Mouse (Mus musculus) G1E-ER4 (cell line): Measurements from ENCODE around the gene Serpinf1. TPM values are rescaled to one million over a fixed set of nuclear protein-coding genes. Genes with fewer than 3 reads are reported as not detected.

ENCODE experiments used
- GATA1 ChIP-seq: IDR thresholded peaks from one replicate; pipeline ENCODE4 v1.8.0; 2012; ENCODE audit warnings: low read length, inconsistent platforms
- polyA plus RNA-seq: library from polyadenylated mRNA; stranded (reverse); fragments of >175 nt; gene quantifications from 2 replicates; pipeline ENCODE4 v1.2.3, GENCODE M21; 2012

The Serpinf1 gene
- polyA plus RNA-seq, 1 experiment = not detected

DNA sequence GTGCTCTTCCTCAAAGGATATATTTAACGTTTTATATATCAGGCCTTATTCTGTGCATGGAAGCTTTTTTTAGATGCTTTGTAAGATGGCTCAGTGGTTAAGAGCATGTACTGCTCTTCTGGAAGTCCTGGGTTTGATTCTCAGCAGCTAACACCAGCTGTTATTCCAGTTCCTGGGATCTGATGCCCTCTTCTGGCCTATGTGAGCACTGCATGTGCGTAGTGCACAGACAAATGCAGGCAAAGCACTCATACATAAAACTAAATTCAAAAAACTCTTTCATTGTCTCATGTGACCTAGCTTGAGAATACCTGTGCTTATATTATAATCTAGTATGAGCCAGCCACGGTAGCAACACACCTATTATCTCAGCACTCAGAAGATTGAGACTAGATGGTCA is 15.6 kb downstream of the Serpinf1 start:
- no peak for TF ChIP-seq GATA1

DNA sequence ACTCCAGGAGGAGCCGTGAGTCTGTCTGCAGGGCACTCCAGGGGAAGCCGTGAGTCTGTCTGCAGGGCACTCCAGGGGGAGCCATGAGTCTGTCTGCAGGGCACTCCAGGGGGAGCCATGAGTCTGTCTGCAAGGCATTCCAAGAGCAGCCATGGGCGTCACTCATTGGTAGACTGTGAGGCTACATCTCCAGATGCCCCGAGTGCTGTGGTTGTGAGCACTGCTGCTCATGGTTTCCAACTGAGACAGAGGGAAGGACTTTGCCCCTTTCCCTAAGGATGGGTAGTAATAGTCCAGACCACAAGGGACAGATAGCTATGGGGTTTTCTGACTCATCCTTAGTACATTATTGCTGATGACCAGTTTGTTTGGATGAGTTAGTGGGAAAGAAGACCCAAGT is 16.4 kb downstream of the Serpinf1 start:
- TF ChIP-seq GATA1 = no peak

DNA sequence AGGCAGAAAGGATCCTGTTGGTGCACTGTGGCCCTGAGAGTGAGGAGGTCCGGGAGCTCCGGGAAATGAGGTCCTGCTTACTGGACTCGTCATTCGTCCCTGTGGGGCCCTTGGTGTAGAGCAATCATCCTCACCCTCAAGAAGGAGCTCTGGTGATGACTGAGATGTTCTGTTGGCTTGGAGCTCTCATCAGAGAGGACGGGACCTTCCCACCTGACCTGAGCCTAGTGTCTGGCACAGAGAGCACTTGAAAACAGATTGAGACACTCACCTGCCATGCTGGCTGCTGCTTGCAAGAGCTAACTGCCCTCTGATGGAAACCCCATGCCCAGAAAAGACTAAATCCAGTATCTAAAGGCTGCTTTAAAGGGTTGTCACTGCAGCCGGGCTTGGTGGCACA is 17.7 kb downstream of the Serpinf1 start:
- TF ChIP-seq GATA1 = no peak

DNA sequence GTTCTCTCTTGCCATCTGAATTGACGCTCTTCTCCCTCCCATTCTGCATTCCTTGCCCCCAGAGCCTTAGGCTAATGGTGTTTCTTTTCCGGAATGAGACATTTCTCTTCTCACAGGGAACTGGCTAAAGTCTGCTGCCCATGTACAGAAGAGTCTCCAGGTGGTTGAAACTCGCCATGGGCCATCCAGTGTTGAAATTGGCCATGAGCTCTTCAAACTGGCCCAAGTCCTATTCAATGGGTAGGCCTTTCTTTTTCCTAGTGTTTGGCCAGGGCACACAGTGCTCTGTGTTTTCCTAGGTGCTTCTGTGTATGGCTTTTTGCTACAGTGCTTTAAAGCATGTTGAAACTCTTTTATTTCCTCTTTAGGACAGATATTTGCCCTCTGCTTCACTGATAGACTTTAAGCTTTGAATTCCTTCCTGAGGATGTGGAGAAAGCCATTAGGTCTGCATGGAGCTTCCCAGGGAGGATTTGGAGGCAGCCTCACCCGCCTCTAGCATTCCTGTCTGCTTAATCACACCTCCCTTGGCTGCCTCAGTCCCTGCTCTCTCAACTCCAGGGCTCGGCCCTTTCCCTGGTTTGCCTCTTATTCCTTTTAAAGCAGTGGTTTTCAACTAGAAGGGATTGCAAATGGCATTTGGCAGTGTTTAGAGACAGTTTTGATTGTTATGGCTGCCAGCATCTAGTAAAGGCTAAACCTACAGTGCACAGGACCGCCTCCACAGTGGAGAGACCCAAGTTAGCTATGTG is 19.0 kb downstream of the Serpinf1 start:
- TF ChIP-seq GATA1 = no peak

DNA sequence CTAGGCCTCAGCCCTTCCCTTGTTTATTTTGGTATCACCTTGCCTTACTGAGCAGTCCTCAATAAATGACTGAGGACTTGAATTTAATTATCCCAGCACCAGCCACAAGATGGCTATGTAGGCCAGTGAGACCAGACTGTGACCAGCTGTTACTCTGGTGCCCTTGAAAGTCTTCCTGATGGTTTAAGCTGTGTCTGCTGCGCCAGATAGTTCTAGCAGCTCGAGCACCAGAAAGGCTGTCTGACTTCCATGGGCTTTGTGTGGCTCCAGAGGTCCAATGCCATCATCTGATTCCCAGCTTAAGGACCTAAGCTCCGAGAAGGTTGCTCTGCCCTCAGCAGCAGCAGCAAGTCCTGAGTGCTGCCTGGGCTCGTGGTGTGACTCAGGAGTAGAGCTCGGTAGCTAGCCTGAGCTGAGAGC is 20.2 kb downstream of the Serpinf1 start:
- TF ChIP-seq GATA1 = no peak

- no peak for TF ChIP-seq GATA1
These were observed 22.4 kb downstream of the Serpinf1 start for GRCm38 (mm10) chr11:75400099-75400498.

GRCm38 (mm10) chr11:75399411-75399841 is 23.1 kb downstream of the Serpinf1 start:
- no peak for TF ChIP-seq GATA1

DNA sequence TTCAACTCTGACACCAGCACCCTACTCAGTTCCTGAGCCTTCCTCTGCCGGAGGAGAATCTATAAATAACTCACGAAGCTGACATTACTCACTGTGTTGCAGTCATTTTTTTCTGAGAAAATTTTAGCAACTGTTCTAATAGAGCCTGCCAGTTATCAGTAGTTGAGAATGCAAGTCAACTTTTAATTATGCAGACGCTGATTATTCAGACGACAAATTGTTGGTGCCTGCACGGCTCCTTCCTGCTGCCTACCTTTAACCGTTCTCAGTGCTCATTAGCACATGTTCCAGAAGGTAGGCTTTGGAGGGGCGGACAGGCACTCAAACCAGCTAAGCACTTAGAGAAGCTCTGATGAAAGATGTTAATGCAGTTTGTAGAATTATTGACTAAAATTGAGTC is 25.0 kb downstream of the Serpinf1 start:
- no peak for TF ChIP-seq GATA1

DNA sequence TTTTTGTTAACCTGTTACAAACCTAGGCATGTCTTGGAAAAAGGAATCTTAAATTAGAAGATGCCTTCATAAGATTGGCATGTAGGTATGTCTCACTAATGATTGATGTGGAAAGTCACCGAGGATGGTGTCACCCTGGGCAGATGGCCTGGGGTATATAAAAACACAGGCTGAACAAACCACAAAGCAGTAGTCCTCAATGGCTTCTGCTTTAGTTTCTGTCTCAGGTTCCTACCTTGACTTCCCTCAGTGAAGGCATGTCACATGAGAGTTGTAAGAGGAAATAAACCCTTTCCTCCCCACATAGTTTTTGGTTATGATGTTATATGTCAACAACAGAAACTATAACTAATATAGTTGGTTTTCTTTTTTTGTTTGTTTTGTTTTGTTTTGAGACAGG is 26.9 kb downstream of the Serpinf1 start:
- TF ChIP-seq GATA1 = no peak

GRCm38 (mm10) chr11:75377125-75377524 is 45.4 kb downstream of the Serpinf1 start:
- TF ChIP-seq GATA1 = no peak

Other genes with a start within 250 kb of the Serpinf1 start
- gene Ovca2, start 243.9 kb downstream of the Serpinf1 start, polyA plus RNA-seq = 1.7 and 3.0 TPM in 2 replicates
- gene Dph1, start 231.5 kb downstream of the Serpinf1 start, polyA plus RNA-seq = 72.3 and 95.6 TPM in 2 replicates
- 0.02 and 0.04 TPM in 2 replicates for gene Rtn4rl1, start 228.9 kb downstream of the Serpinf1 start, polyA plus RNA-seq
- gene Rpa1, start 74.4 kb downstream of the Serpinf1 start, polyA plus RNA-seq = 104 and 153 TPM in 2 replicates
- gene Smyd4, start 74.3 kb downstream of the Serpinf1 start, polyA plus RNA-seq = 0.67 and 0.75 TPM in 2 replicates
- 0.05 TPM in 1 of 2 replicates, not detected in the other for gene Serpinf2, start 16.9 kb upstream of the Serpinf1 start, polyA plus RNA-seq
- 23.4 and 24.8 TPM in 2 replicates for gene Wdr81, start 32.0 kb upstream of the Serpinf1 start, polyA plus RNA-seq
- gene Tlcd2, start 39.0 kb upstream of the Serpinf1 start, polyA plus RNA-seq = not detected in 2 replicates
- 57.7 and 84.3 TPM in 2 replicates for gene Prpf8, start 64.1 kb upstream of the Serpinf1 start, polyA plus RNA-seq
- 0.30 and 0.37 TPM in 2 replicates for gene Rilp, start 87.4 kb upstream of the Serpinf1 start, polyA plus RNA-seq
- 0.03 and 0.04 TPM in 2 replicates for gene Scarf1, start 90.8 kb upstream of the Serpinf1 start, polyA plus RNA-seq
- 5.1 and 6.5 TPM in 2 replicates for gene Slc43a2, start 109.0 kb upstream of the Serpinf1 start, polyA plus RNA-seq
- gene Pitpna, start 165.4 kb upstream of the Serpinf1 start, polyA plus RNA-seq = 36.7 and 46.7 TPM in 2 replicates
- 23.9 and 39.1 TPM in 2 replicates for gene Inpp5k, start 208.3 kb upstream of the Serpinf1 start, polyA plus RNA-seq
- 32.6 and 47.1 TPM in 2 replicates for gene Myo1c, start 227.8 kb upstream of the Serpinf1 start, polyA plus RNA-seq